Mouse (Mus musculus) C2C12 (cell line): Measurements from ENCODE around the gene Maml1. TPM values are rescaled to one million over a fixed set of nuclear protein-coding genes. Genes with fewer than 3 reads are reported as not detected.

Experiments used
- H3K27me3 ChIP-seq: one replicate; pipeline ENCODE4 v1.6.1; 2011; ENCODE audit not compliant: control insufficient read depth, insufficient read depth, insufficient read length
- H3K36me3 ChIP-seq: one replicate; pipeline ENCODE4 v1.6.1; 2011; ENCODE audit not compliant: control insufficient read depth, insufficient read depth
- H3K4me3 ChIP-seq: one replicate; pipeline ENCODE4 v1.5.1; 2011; ENCODE audit warnings: mild to moderate bottlenecking, control low read depth; ENCODE audit not compliant: poor library complexity, insufficient read depth, severe bottlenecking
- H3K79me2 ChIP-seq: one replicate; pipeline ENCODE4 v1.6.1; 2011; ENCODE audit not compliant: control insufficient read depth, insufficient read depth
- H3K79me3 ChIP-seq: one replicate; pipeline ENCODE4 v1.6.1; 2011; ENCODE audit warnings: low read depth, control low read depth
- H3ac ChIP-seq: one replicate; pipeline ENCODE3; 2011; ENCODE audit warnings: low read depth; ENCODE audit not compliant: control insufficient read depth, insufficient read length
- CEBPB ChIP-seq: IDR thresholded peaks from one replicate; pipeline ENCODE4 v1.6.1; 2011; ENCODE audit warnings: low read depth, mild to moderate bottlenecking, control low read depth, moderate library complexity
- CTCF ChIP-seq: IDR thresholded peaks from one replicate; pipeline ENCODE4 v1.5.1; 2011; ENCODE audit not compliant: control insufficient read depth, insufficient read depth, insufficient read length
- FOSL1 ChIP-seq: IDR thresholded peaks from one replicate; pipeline ENCODE4 v1.8.0; 2011; ENCODE audit warnings: mild to moderate bottlenecking, low read length; ENCODE audit not compliant: poor library complexity, insufficient read depth, severe bottlenecking
- MAX ChIP-seq: IDR thresholded peaks from one replicate; pipeline ENCODE4 v1.6.1; 2011; ENCODE audit warnings: mild to moderate bottlenecking, control low read depth
- MYOD1 ChIP-seq: IDR thresholded peaks from one replicate; pipeline ENCODE4 v1.6.1; 2011; ENCODE audit warnings: low read depth; ENCODE audit not compliant: control insufficient read depth, insufficient read length
- MYOG ChIP-seq: IDR thresholded peaks from one replicate; pipeline ENCODE4 v1.6.1; 2011; ENCODE audit not compliant: control insufficient read depth, insufficient read length; ENCODE audit errors: extremely low read depth
- USF1 ChIP-seq: IDR thresholded peaks from one replicate; pipeline ENCODE4 v1.6.1; 2011; ENCODE audit warnings: low read depth, mild to moderate bottlenecking, control low read depth, moderate library complexity
- polyA plus RNA-seq: library from polyadenylated mRNA; unstranded; fragments of >200 nt; fragmentation: generic; extraction: Trizol; gene quantifications from one replicate; pipeline ENCODE4 v1.2.1, GENCODE M21; 2012; ENCODE audit warnings: missing spikeins

Gene Maml1
- polyA plus RNA-seq, 1 experiment = 14.8 TPM

DNA sequence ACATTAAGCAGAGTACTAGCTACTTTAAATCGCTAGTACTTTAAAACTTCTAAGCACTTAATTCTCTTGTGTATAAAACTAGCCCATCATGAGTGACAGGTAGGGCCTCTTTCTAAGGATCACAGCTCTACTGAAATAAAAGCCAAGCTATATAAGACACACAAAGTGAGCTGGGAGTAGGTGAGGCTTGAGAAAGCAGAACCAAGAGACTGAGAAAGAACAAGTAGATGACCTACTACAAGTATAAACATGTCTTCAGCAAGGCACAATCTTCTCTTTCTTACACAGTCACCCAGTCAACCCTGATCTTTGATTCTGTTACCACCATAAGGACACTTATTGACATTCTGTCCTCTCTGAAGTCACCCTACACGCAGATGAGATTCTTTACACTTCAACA, 20.7 kb upstream of the Maml1 start:
- Histone ChIP-seq H3K79me3 (peaks cover 86% of the 10 kb centered on the region), H3ac (no peak overlapping the region), H3K36me3 (peaks cover 93% of the 10 kb centered on the region), H3K79me2 (peaks cover 99% of the 10 kb centered on the region), H3K27me3 (no peaks in the 10 kb centered on the region), H3K4me3 (no peak overlapping the region)
- no peak for TF ChIP-seq CEBPB
- TF ChIP-seq MYOD1 = no peak
- no peak for TF ChIP-seq MAX
- no peak for TF ChIP-seq MYOG
- no peak for TF ChIP-seq CTCF
- TF ChIP-seq FOSL1 = no peak
- no peak for TF ChIP-seq USF1

- no peak for TF ChIP-seq CEBPB
- peaks cover 13% of the 10 kb centered on the region for H3K79me3 ChIP-seq
- H3ac ChIP-seq = no peak overlapping the region
- no peaks in the 10 kb centered on the region for H3K27me3 ChIP-seq
- H3K4me3 ChIP-seq = no peak overlapping the region
- peaks cover 51% of the 10 kb centered on the region for H3K79me2 ChIP-seq
- peaks cover 99% of the 10 kb centered on the region for H3K36me3 ChIP-seq
Measured at GRCm38 (mm10) chr11:50303406-50303805, 11.3 kb upstream of the Maml1 start.

GRCm38 (mm10) chr11:50291321-50292165, 568 bp downstream of the Maml1 start:
- H3K27me3 ChIP-seq = no peaks in the 10 kb centered on the region
- H3ac ChIP-seq = peak overlapping the region; percentile 99
- peak overlapping the region; percentile 85 for H3K4me3 ChIP-seq
- H3K79me3 ChIP-seq = peaks cover 49% of the 10 kb centered on the region
- H3K36me3 ChIP-seq = peaks cover 69% of the 10 kb centered on the region
- H3K79me2 ChIP-seq = peaks cover 55% of the 10 kb centered on the region
- TF ChIP-seq MAX (peak; percentile 31), MYOD1 (no peak), MYOG (no peak)

DNA sequence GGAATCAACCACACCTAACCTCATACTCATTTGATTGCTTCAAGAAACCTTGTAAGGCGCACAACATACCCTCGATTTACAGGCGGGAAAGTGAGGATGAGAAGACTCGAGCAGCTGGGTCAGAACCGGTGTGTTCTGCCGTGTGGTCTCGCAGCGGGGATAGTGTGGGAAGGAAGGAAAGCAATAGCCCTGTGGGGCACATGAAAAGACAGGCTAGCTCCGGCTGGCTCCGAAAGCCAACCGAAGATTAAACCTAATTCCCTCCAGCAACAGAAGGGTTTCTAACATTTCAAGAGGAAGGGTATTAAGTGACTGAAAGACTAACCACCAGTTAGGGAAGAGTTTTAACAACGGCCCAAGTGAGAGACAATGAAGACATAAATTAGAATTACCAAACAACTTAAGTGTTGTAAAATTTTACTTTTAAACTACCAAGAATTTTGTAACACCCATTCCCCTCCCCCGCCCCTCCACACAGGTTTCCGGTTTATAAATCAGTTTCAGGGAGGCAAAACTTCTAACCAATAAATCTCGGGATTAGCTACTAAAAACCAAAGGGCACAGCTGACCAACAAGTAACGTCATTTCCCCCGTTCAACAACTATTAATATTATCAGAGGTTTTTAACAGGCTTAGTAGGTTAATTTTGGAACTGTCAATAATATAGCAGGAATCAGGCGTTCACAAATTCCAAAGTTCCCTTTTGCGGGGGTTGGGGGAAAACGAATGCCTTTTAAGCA, 1.5 kb downstream of the Maml1 start:
- H3K27me3 ChIP-seq = no peaks in the 10 kb centered on the region
- peak overlapping the region; percentile 20 for H3ac ChIP-seq
- peak overlapping the region; percentile 85 for H3K4me3 ChIP-seq
- H3K79me2 ChIP-seq = peaks cover 64% of the 10 kb centered on the region
- TF ChIP-seq MYOG (no peak), CEBPB (no peak), FOSL1 (no peak), MAX (no peak), MYOD1 (no peak), USF1 (no peak), CTCF (no peak)
- H3K79me3 ChIP-seq = peaks cover 58% of the 10 kb centered on the region
- peaks cover 69% of the 10 kb centered on the region for H3K36me3 ChIP-seq

- Histone ChIP-seq H3K4me3 (no peak overlapping the region), H3K79me3 (peaks cover 86% of the 10 kb centered on the region)
- TF ChIP-seq CTCF (no peak), MYOG (no peak), CEBPB (no peak), USF1 (no peak), FOSL1 (no peak), MAX (no peak), MYOD1 (no peak)
Measured at GRCm38 (mm10) chr11:50286428-50286827, 5.7 kb downstream of the Maml1 start.

DNA sequence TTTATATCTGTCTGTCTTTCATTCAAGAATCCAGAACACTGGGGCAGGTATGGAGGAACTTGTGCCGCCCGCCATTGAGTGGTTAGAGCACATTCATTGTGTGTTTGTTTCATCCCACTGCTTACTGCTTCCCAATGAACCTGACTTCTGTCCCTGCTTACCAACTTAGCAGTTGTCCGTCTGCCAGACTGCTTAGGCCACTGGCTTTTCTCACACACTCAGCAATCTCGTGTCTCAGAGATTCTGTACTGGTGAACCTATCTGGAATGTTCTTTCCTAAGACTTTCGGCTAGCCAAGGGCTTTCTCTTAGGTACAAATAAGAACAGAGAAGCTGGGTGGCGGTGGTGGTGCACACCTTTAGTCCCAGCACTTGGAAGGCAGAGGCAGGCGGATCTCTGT, 6.4 kb downstream of the Maml1 start:
- Histone ChIP-seq H3K4me3 (no peak overlapping the region), H3K36me3 (peaks cover 61% of the 10 kb centered on the region), H3K79me2 (peaks cover 97% of the 10 kb centered on the region)

More at GRCm38 (mm10) chr11:50286428-50286827, 5.7 kb downstream of the Maml1 start:
- no peak overlapping the region for H3ac ChIP-seq
- no peaks in the 10 kb centered on the region for H3K27me3 ChIP-seq
- peaks cover 57% of the 10 kb centered on the region for H3K36me3 ChIP-seq
- H3K79me2 ChIP-seq = peaks cover 97% of the 10 kb centered on the region

More for the DNA sequence above, 6.4 kb downstream of the Maml1 start:
- H3K27me3 ChIP-seq = no peaks in the 10 kb centered on the region
- H3K79me3 ChIP-seq = peaks cover 82% of the 10 kb centered on the region
- H3ac ChIP-seq = no peak overlapping the region
- TF ChIP-seq MAX = no peak
- TF ChIP-seq CEBPB = no peak
- TF ChIP-seq FOSL1 = no peak
- TF ChIP-seq MYOD1 = no peak
- no peak for TF ChIP-seq CTCF
- TF ChIP-seq USF1 = no peak
- no peak for TF ChIP-seq MYOG
